Mouse (Mus musculus) brown adipose tissue, adult 24 weeks (tissue): Measurements from ENCODE around the gene Kdm2a. TPM values are rescaled to one million over a fixed set of nuclear protein-coding genes. Genes with fewer than 3 reads are reported as not detected.

Source experiments
- H3K27ac ChIP-seq: fragments of 200-500 bp; replicated peaks from 2 replicates; pipeline ENCODE4 v1.5.1; 2012; ENCODE audit warnings: low read depth, mild to moderate bottlenecking, low read length
- H3K4me1 ChIP-seq: fragments of 200-500 bp; 2 replicates; pipeline ENCODE4 v1.6.1; 2012; ENCODE audit warnings: low read length, mixed read lengths; ENCODE audit not compliant: control insufficient read depth, insufficient read depth, insufficient read length
- H3K4me3 ChIP-seq: fragments of 200-500 bp; 2 replicates; pipeline ENCODE4 v1.5.1; 2012; ENCODE audit warnings: low read depth, mild to moderate bottlenecking, low read length, moderate library complexity; ENCODE audit not compliant: insufficient read depth
- polyA plus RNA-seq: library from polyadenylated mRNA; stranded (reverse); fragments of >200 nt; gene quantifications from 2 replicates; pipeline ENCODE4 v1.2.4, GENCODE M21; 2012; ENCODE audit not compliant: missing spikeins, insufficient read depth, insufficient read length

The Kdm2a gene
- polyA plus RNA-seq, 1 experiment = 20.6 TPM

DNA sequence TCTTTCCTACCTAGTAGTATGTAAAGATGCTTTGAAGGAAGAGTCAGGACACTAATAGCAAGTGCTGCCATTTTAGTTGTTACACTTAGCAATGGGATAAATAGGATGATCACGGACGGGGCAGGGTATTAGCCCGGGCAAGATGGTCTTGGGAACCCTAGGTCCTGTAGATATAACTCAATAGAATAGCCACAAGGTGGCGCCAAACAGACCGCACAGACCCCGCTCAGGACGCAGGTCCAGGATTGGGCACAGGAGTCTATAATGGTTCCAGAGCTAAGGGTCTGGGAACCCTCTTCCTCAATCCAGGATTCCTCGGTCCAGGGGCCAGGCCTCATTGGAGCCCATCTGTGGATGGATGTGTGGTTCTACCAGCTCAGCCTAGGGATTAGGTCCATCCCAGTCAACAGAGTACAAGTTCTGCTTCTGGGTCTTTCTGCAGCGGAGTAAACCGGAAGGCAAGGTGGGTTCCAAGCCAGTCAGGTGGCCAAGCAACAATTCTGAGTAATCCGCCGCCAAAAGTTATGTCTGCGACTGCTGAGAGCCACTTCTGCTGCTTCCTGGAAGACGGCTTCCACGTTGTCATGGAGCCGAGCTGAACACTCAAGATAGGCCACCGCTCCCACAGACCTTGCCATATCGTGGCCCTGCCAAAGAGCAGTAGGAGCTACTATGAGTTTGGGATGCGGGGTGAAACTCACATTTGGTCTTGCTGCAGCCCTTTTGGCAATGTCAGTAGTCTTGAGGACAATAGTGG is 27.7 kb upstream of the Kdm2a start:
- Histone ChIP-seq H3K4me1 (no peaks in the 10 kb centered on the region), H3K4me3 (no peak overlapping the region), H3K27ac (no peak overlapping the region)

DNA sequence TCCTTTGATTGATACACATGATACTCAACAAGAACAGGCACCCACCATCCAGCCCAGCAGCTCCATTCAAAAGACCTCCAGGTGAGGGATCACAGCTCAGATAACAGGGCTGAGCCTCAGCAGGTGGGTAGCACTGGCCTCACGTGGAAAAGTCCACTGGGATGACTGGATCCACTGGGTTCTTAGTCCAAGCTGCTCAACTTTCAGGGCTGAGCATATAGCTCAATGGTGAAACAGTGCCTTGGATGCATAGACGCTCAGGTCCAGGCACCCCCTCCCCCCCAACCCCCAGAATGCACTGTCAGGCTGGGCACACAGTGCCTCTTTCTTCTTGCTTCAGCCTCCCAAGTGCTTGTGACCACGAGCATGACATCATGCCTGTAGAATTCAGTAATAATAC is 24.9 kb upstream of the Kdm2a start:
- no peaks in the 10 kb centered on the region for H3K4me1 ChIP-seq
- H3K27ac ChIP-seq = no peak overlapping the region
- H3K4me3 ChIP-seq = no peak overlapping the region

DNA sequence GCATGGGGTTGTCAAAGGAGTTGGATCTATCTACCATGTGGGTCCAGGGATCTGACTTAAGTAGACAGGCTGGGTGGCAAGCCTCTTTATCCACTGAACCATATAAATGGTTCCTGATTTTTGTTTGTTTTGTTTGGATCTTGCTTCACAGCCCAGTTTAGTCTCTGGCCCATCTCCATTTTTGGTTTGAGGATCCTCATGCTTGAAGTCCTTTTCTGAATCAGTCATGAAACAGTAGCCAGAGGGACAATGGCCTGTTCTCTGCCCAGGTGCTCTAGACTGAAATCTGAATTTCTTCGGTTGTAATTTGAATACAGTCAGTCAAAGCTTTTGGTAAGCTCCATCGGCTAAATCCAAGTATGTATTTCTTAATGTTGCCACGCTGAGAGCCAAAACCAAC is 24.5 kb upstream of the Kdm2a start:
- no peak overlapping the region for H3K27ac ChIP-seq
- no peaks in the 10 kb centered on the region for H3K4me1 ChIP-seq
- H3K4me3 ChIP-seq = no peak overlapping the region

DNA sequence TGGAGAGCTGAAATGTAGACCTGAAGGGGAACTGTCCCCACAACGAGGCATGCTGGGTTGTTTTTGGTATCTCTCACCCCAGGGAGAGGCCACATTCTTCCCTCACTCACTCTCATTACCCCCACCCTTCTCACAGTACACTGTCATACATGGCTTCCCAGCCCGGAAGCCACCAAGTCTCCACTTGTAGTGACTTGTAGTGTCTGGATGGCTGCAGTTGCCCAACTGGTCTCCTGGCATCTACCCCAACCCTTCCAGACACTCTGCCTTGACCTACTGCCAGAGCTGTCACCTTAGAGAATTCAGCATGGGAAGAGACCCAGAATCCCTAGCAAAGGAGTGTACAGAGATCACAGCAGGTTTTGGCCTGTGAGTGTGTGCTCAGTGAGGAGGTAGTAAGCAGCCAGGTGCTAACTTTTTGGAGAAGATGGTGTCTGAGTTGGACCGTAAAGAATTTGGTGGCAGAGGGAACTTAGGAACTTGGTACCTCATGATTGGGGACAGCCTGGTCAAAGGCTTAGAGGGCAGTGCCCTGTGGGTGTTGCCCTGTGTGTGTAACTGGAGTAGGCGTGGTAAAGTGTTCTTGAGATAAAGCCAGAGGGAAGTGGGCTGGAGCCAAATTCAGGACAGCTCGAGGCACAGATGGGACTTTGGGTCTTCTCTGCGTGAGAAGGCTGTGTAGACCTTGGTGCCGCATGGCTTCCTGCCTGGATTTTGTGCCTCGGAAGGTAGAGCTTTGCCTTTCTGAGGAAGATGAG is 22.2 kb upstream of the Kdm2a start:
- Histone ChIP-seq H3K4me1 (no peaks in the 10 kb centered on the region), H3K4me3 (no peak overlapping the region), H3K27ac (no peak overlapping the region)

DNA sequence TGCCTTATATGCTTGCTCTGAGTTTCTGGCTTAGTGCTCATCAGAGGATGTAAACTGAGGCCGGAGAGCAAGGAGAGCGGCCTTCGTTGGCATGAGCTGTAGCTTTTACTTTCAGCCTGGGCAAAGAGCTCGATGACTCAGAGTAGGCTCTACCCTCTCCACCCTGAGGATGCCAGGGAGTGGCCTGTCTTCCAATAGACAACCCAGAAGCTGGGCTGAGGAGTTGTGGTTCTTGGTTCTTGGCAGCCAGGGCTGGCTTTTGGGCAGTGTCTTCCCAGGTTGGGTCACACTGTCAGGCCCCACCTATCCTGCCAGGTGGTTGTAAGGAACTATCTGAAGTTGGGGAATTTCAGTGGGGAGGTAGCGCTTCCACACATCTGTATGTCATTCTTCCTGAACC is 21.6 kb upstream of the Kdm2a start:
- Histone ChIP-seq H3K4me3 (no peak overlapping the region), H3K4me1 (no peaks in the 10 kb centered on the region), H3K27ac (no peak overlapping the region)

DNA sequence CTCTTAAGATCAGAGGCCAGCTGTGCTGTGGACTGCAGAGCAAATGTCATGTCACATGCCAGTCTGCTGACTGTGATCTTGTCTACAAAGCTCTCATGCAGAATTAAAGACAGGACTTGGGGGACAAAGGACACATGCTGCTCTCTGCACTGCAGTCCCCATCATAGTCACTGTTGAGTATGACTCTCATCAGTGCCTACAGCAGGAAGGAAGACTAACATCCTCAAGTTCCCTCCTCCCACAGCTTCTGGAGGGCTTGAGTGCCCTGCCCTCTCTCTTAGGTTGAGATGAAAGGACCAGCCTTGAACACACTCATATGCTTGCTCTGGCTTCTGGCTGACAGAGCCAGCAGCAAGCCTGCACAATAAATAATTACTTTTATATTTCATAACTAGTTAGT is 19.6 kb upstream of the Kdm2a start:
- Histone ChIP-seq H3K4me3 (no peak overlapping the region), H3K4me1 (no peaks in the 10 kb centered on the region), H3K27ac (no peak overlapping the region)

DNA sequence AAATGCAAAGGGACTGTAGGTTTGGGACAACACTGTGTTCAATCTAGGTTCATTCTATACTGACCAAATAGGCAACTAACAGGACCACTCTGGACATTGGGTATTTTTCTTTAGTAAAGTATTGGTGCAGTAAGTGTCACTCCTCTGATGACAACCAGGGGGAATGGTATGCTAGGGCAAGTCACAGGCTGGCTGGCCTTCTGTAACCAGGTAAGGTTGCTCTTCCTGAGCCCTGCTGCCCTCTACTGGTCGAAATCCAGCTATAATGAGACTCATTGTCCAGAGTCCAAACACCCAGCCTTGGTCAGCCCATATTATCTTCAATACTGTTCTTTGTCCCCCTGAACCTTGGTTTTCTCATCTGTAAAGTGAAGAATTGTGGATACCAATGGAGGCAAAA is 19.1 kb upstream of the Kdm2a start:
- H3K4me3 ChIP-seq = no peak overlapping the region
- H3K27ac ChIP-seq = no peak overlapping the region
- H3K4me1 ChIP-seq = no peaks in the 10 kb centered on the region

DNA sequence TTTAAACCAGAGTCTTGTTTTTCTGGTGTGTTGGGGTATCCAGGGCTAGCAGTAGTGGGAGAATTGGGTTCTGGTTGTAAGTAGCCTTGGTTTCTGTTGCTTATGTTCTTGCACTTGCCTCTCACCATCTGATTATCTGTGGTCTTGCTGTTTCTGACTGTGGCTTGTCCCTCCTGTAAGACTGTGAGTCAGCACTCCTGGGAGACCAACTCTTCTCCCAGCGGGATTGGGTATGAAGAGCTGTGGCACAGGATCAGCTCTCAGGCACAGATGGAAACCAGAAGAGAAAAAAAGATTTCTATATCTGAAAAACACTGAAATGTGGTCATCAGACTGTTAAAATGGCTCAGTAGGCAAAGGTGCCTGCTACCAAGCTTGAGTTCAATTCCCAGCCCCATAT is 16.5 kb upstream of the Kdm2a start:
- Histone ChIP-seq H3K4me3 (no peak overlapping the region), H3K4me1 (no peaks in the 10 kb centered on the region), H3K27ac (no peak overlapping the region)

DNA sequence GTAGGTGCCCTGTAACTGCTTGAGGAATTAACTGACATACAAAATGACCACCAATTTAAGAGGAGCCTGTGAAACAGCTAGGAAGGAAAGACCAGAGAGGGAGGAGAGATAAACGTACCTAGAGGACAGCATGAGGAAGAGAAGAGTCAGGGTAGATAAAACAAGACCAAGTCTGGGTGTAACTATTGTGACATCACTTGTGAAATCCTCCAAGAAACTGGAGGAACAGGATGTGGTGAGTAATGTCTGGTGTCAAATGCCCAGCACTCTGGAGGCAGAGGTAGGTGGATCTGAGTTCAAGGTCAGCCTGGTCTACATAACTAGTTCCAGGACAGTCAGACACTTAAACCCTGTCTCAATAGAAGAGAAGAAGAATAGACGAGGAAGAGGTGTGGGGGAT is 11.0 kb upstream of the Kdm2a start:
- H3K27ac ChIP-seq = no peak overlapping the region
- H3K4me1 ChIP-seq = no peaks in the 10 kb centered on the region

DNA sequence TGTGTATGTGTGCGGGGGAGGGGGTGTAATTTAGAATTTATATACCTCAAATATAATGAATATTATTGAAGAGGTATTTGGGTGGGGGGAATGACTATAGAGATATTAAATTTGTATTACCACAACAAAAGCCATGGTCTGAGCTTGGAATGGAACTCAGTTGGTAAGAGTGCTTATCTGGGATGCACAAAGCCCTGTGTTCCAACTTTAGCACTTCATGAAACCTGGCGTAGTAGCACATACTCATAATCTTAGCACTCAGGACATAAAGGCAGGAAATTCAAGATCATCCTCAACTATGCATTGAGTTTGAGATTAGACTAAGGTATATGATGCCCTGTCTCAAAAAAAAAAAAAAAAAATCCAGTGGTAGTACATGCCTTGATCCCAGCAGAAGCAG is 6.8 kb upstream of the Kdm2a start:
- H3K27ac ChIP-seq = no peak overlapping the region
- H3K4me1 ChIP-seq = no peaks in the 10 kb centered on the region
- no peak overlapping the region for H3K4me3 ChIP-seq

More for the DNA sequence above, 11.0 kb upstream of the Kdm2a start:
- H3K4me3 ChIP-seq = no peak overlapping the region

DNA sequence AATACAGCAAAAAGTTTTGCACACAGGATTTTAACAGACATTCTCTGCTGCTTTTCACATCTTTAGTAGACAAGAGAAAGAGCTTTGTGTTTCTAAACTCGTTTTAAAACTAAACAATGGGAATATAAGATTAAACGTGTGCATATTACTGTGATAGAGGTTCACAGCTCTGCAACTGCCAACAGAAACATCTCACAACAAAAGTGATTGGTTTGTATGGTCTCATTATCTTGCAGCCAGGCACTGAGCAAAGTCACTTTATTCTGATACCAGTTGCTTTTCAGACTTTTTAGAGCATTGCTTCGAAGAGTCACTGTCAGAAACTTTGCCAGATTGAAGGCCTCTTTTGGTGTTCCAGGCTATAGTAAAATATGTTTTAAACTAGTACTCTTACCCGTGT is 874 bp upstream of the Kdm2a start:
- no peak overlapping the region for H3K4me3 ChIP-seq
- no peaks in the 10 kb centered on the region for H3K4me1 ChIP-seq

DNA sequence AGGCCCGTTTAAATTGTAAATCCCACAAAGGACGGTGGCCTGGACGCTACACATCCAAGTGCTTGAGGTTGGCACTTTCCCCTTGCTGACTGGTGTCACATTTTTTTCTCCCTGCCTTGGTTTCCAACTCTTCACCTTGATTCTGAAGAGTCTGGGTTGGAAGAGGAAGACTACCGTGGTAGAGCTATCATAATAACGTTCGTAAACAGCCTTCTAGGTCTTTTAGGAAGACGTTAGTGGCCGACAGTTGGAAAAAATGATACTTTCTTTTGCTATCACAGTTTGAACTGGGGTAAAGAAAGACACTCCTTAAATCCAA is 504 bp upstream of the Kdm2a start:
- Histone ChIP-seq H3K4me1 (no peaks in the 10 kb centered on the region), H3K27ac (no peak overlapping the region), H3K4me3 (peak overlapping the region; percentile 89)

More for the DNA sequence above, 874 bp upstream of the Kdm2a start:
- H3K27ac ChIP-seq = no peak overlapping the region

DNA sequence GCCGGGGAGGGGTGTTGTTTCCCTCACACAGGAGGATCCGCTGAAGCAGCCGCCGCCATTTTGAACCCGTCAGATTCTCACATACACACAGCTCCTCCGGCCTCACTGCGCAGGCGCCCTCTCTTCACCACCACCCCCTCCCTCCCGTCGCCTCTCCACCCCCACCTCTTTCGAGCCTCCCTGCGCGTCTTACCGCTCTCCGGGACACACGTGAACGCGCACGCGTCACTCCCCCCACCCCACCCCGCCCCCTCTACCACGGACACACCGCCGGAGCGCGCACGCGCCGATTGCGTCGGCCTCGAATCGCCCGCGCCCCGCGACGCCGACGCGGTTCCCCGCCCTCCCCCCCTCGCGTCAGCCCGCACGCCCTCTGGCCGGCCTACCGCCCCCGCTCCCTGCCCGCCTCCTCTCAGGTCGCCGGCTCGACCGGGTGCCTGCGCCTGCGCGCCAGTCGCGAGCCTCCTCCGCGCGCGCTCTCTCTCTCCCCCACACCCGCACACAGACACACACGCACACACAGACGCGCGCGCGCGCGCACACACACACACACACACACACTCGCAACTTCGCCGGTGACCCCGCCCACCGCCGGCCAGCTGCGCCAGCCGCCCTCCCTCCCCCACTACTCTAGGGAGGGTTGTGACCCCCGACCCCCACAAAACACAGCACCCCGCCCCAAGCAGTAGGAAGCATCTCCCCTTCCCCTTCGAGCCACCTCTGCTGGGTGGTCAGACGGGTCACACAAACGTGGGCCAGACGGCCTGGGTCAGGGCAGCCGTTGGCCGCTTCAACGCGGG is 887 bp downstream of the Kdm2a start:
- Histone ChIP-seq H3K4me3 (peak overlapping the region; percentile 100), H3K27ac (peak overlapping the region; percentile 77), H3K4me1 (no peaks in the 10 kb centered on the region; the same call in 1 of the 2 replicates)

DNA sequence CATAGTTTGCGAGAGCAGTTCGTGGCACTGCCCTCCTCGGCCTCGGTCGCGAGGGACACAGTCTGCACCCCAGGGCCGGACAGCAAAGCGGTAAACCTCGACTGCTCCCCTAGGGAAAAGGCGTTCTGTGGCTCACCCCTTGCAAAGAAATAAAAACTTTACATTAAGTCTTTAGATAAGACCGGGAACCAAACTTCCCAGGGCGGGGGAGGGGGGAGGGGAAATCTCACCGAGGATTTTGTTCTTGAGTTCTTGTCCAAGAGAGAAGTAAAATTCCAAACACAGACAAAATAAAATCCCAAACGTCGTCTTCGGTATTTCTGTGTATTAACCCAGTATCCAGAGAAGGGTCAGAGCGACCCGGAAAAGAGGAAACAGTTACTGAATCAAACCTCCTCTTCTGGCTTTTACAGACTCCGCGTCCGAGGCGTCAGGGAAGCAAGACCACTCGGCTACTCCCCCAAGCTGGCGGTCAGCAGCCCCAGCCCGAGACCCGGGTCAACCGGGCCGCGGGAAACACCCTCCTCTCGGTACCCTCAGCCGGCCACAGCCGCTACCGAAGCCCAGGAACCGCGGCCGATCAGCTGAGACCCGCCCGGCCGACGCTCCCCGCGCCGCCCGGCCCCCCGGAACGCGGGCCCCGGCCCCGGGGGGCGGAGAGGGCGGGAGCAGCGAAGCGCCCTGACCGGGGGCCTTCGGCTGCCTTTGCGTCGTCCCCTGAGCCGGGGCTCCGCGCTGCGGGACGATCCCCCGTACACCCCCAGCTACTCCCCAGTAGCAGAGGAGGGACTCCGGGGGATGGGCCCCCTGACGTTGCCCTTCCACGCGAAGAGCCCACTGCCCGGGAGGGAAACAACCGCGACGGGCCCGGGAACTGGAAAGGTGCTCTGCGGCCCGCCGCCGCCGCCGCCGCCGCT is 1.7 kb downstream of the Kdm2a start:
- Histone ChIP-seq H3K27ac (peak overlapping the region; percentile 77), H3K4me3 (peak overlapping the region; percentile 100), H3K4me1 (peaks cover 2% of the 10 kb centered on the region)

DNA sequence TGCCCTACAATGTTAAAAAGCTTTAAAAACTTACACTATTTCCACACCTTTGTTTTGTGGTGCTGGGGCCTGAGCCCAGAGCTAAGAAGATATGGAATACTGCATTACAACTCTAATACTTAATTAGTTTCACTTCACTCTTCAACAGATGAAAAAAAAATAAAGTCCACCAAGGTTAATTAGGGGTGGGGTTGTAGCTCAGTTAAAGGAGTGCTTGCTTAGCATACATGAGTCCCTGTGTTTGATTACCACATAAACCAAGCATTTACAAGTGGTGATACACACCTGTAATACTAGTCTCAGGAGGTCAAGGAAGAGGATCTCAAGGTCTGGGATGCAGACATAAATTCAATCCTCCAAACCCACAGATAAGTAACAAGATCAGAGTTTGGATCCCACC is 10.8 kb downstream of the Kdm2a start:
- H3K4me1 ChIP-seq = peaks cover 4% of the 10 kb centered on the region; the same call in 1 of the 2 replicates
- no peak overlapping the region for H3K27ac ChIP-seq
- no peak overlapping the region for H3K4me3 ChIP-seq
